Mouse (Mus musculus) C2C12 (cell line): Measurements from ENCODE around the gene Bicd2. TPM values are rescaled to one million over a fixed set of nuclear protein-coding genes. Genes with fewer than 3 reads are reported as not detected.

Experiments
- H3K27me3 ChIP-seq: one replicate; pipeline ENCODE4 v1.6.1; 2011; ENCODE audit not compliant: control insufficient read depth, insufficient read depth, insufficient read length
- H3K36me3 ChIP-seq: one replicate; pipeline ENCODE4 v1.6.1; 2011; ENCODE audit not compliant: control insufficient read depth, insufficient read depth
- H3K4me3 ChIP-seq: one replicate; pipeline ENCODE4 v1.5.1; 2011; ENCODE audit warnings: mild to moderate bottlenecking, control low read depth; ENCODE audit not compliant: poor library complexity, insufficient read depth, severe bottlenecking
- H3K79me2 ChIP-seq: one replicate; pipeline ENCODE4 v1.6.1; 2011; ENCODE audit not compliant: control insufficient read depth, insufficient read depth
- H3K79me3 ChIP-seq: one replicate; pipeline ENCODE4 v1.6.1; 2011; ENCODE audit warnings: low read depth, control low read depth
- H3ac ChIP-seq: one replicate; pipeline ENCODE3; 2011; ENCODE audit warnings: low read depth; ENCODE audit not compliant: control insufficient read depth, insufficient read length
- CEBPB ChIP-seq: IDR thresholded peaks from one replicate; pipeline ENCODE4 v1.6.1; 2011; ENCODE audit warnings: low read depth, mild to moderate bottlenecking, control low read depth, moderate library complexity
- CTCF ChIP-seq: IDR thresholded peaks from one replicate; pipeline ENCODE4 v1.5.1; 2011; ENCODE audit not compliant: control insufficient read depth, insufficient read depth, insufficient read length
- FOSL1 ChIP-seq: IDR thresholded peaks from one replicate; pipeline ENCODE4 v1.8.0; 2011; ENCODE audit warnings: mild to moderate bottlenecking, low read length; ENCODE audit not compliant: poor library complexity, insufficient read depth, severe bottlenecking
- MAX ChIP-seq: IDR thresholded peaks from one replicate; pipeline ENCODE4 v1.6.1; 2011; ENCODE audit warnings: mild to moderate bottlenecking, control low read depth
- MYOD1 ChIP-seq: IDR thresholded peaks from one replicate; pipeline ENCODE4 v1.6.1; 2011; ENCODE audit warnings: low read depth; ENCODE audit not compliant: control insufficient read depth, insufficient read length
- MYOG ChIP-seq: IDR thresholded peaks from one replicate; pipeline ENCODE4 v1.6.1; 2011; ENCODE audit not compliant: control insufficient read depth, insufficient read length; ENCODE audit errors: extremely low read depth
- USF1 ChIP-seq: IDR thresholded peaks from one replicate; pipeline ENCODE4 v1.6.1; 2011; ENCODE audit warnings: low read depth, mild to moderate bottlenecking, control low read depth, moderate library complexity
- polyA plus RNA-seq: library from polyadenylated mRNA; unstranded; fragments of >200 nt; fragmentation: generic; extraction: Trizol; gene quantifications from one replicate; pipeline ENCODE4 v1.2.1, GENCODE M21; 2012; ENCODE audit warnings: missing spikeins

The Bicd2 gene
- polyA plus RNA-seq, 1 experiment, result 42.9 TPM

DNA sequence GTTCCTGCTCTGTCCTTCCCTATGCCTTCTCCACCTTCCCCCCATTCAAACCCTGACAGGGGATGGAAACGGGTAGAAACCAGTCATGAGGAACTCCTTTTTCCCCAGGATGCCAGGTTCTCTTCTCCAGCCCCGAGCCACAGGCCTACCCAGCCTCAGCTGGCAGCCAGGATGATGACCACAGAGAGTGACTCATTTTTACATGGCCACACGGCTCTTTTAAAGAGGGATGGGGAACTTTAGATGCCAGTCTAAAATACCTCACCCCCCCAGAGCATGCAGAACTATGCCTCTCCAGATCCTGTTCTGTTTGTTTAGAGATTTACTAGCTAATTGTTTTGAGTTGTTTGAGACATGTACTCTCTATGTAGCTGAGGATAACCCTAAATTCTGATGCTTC is 19.9 kb upstream of the Bicd2 start:
- Histone ChIP-seq H3K27me3 (no peaks in the 10 kb centered on the region), H3ac (peak overlapping the region; percentile 61), H3K79me3 (peaks cover 24% of the 10 kb centered on the region), H3K36me3 (no peaks in the 10 kb centered on the region), H3K4me3 (no peak overlapping the region), H3K79me2 (peaks cover 41% of the 10 kb centered on the region)
- TF ChIP-seq MAX (peak; percentile 52), MYOG (no peak), FOSL1 (peak; percentile 62), USF1 (no peak), MYOD1 (peak; percentile 41), CEBPB (no peak), CTCF (no peak)

DNA sequence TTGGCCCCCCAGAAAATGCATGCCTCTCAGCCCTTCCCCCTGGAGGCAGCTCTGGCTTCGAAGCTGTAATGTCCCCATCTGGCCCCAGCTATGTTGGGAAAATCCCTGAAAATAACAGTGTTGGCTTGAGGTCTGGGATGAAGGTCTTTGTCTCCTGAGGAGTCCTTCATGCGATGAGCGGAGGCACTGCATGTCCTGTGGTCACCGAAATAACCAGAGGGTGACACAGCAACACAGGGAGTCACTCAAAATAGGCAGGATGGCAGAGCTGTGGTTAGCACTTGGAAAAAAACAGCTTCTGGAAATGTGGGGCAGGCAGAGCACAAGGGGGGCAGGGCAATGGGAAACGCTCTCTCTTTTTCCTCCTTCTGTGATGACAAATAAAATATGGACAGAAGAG is 19.2 kb upstream of the Bicd2 start:
- Histone ChIP-seq H3K79me2 (peaks cover 39% of the 10 kb centered on the region), H3K4me3 (no peak overlapping the region), H3K27me3 (no peaks in the 10 kb centered on the region), H3ac (peak overlapping the region; percentile 61), H3K36me3 (no peaks in the 10 kb centered on the region), H3K79me3 (peaks cover 24% of the 10 kb centered on the region)
- TF ChIP-seq MAX, result peak; percentile 85
- TF ChIP-seq MYOG, result no peak
- peak; percentile 78 for TF ChIP-seq FOSL1

DNA sequence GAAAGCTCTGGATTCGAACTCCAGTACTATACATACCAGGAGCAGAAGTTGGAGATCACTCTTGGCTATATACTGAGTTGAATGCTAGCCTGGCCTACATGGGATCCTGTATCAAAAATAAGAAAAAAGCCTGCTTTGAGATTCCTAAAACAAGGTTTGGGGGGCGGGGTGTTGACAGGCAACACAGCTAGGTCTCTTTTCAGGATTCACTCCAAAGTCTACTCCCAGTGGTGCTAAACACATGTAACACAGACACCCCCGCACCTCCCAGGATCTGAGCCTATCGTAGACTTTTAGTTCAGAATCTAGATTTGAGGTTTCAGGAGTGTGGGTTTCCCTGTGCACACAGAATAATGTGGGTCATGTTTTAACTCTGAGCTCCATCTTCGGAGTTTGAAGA is 18.6 kb upstream of the Bicd2 start:
- TF ChIP-seq MAX, result no peak
- TF ChIP-seq USF1, result no peak
- no peaks in the 10 kb centered on the region for H3K27me3 ChIP-seq
- H3K36me3 ChIP-seq, result no peaks in the 10 kb centered on the region
- H3ac ChIP-seq, result no peak overlapping the region
- H3K79me2 ChIP-seq, result peaks cover 33% of the 10 kb centered on the region
- peaks cover 21% of the 10 kb centered on the region for H3K79me3 ChIP-seq
- H3K4me3 ChIP-seq, result no peak overlapping the region

DNA sequence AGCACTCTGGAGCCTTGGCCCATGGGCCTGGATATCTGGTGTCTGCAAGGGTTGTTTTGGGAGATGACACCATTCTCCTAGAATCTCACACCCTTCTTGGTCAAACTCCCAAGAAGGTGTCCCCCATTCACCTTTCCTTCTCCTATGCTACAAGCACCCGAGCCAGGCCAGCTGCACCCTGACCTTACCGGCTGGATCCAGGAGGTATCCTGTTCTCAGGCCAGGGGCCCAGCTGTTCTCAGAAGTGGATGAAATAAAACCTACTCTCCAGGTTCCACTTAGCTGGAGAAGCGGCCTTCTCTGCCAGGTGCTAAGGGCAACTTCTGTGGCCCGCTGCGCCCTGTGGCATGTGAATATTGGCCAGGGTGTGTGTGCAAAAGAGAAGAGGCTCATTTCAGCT is 16.5 kb upstream of the Bicd2 start:
- Histone ChIP-seq H3K36me3 (no peaks in the 10 kb centered on the region), H3K79me2 (peaks cover 12% of the 10 kb centered on the region), H3K79me3 (peaks cover 1% of the 10 kb centered on the region), H3K4me3 (no peak overlapping the region), H3K27me3 (no peaks in the 10 kb centered on the region), H3ac (no peak overlapping the region)
- TF ChIP-seq MAX, result no peak
- TF ChIP-seq MYOD1, result no peak
- no peak for TF ChIP-seq MYOG
- no peak for TF ChIP-seq CEBPB
- TF ChIP-seq CTCF, result no peak
- no peak for TF ChIP-seq USF1
- TF ChIP-seq FOSL1, result no peak

DNA sequence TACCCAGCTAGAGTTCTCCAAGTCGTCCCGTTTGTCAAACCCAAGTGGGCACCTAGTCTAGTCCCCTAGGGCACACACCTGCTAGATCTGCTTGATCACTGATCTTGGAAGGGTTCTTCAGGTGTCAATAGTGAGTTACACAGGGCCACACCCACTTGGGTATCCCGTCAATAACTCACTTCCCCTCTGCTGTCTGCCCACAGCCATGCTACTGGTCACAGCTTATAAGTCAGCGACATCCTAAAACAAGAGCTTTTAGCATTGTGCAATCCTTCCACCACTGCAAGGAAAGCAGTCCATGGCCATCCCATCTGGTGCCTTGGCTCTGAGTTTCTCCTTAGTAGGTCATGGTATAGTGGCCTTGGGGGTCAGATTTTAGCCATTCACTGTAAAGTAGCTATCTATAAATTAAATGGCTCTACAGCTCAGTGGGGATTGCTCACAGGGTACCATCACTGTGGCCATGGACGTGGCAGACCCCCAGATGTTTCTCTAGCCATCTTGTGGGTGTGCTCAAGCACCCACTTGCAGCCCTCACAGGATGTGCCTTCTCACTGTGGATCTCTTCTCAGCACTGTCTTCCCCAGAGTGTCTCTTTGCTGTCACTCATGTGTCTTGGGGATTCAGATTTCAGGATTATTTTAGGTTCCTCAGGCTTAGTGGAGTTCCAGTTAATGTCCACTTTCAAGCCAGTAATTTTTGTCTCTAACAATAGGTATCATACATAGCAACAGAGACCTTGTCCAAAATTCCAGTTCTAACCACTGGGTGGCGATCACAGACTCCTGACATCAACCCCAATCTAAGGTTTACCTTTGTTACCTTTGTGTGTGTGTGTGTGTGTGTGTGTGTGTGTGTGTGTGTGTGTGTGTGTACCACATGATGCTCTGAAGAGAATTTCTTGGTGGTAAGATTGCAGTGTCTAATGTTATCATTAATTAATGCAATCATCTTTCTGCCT is 14.9 kb upstream of the Bicd2 start:
- Histone ChIP-seq H3K79me2 (no peaks in the 10 kb centered on the region), H3K4me3 (no peak overlapping the region), H3K36me3 (no peaks in the 10 kb centered on the region), H3K27me3 (no peaks in the 10 kb centered on the region), H3ac (no peak overlapping the region), H3K79me3 (no peaks in the 10 kb centered on the region)
- TF ChIP-seq USF1, result no peak
- TF ChIP-seq MYOG, result no peak
- TF ChIP-seq CEBPB, result no peak
- no peak for TF ChIP-seq MAX
- no peak for TF ChIP-seq MYOD1
- no peak for TF ChIP-seq FOSL1
- no peak for TF ChIP-seq CTCF

DNA sequence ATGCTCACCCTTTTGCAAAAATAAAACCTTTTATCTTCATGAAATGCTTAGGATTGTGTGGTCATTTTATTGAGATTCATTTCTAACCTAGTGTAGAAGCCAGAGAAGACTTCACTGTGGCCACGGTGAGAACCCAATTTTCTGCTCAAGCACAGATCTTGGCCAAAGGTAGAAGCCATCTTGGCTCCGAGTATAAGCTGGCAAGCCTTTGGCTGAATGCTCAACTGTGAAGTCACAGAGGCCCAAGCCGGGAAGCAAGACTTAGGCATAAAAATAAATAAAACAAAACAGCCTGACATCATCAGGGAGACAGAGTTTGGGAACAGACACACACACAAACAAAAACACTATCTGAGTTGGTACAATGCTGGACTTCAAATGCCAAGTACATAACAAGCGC is 13.3 kb upstream of the Bicd2 start:
- H3K36me3 ChIP-seq, result no peaks in the 10 kb centered on the region
- H3K79me3 ChIP-seq, result no peaks in the 10 kb centered on the region
- TF ChIP-seq CEBPB (no peak), USF1 (no peak), MYOD1 (no peak), MYOG (no peak), FOSL1 (no peak), CTCF (no peak), MAX (no peak)
- H3K27me3 ChIP-seq, result no peaks in the 10 kb centered on the region
- H3K4me3 ChIP-seq, result no peak overlapping the region
- H3ac ChIP-seq, result no peak overlapping the region
- H3K79me2 ChIP-seq, result no peaks in the 10 kb centered on the region
